Mouse (Mus musculus) CD4-positive, CD25-positive, alpha-beta regulatory T cell, adult 9 weeks (primary cell): ENCODE measurements around the gene Olfr178. TPM values are rescaled to one million over a fixed set of nuclear protein-coding genes. Genes with fewer than 3 reads are reported as not detected.

Source experiments
- polyA plus RNA-seq: library from polyadenylated mRNA; unstranded; fragments of 100-300 nt; shearing (Covaris generic); gene quantifications from one replicate; pipeline ENCODE4 v1.2.1, GENCODE M21; 2017

Olfr178 gene
- polyA plus RNA-seq = not detected

GRCm38 (mm10) chr16:58891963-58892362, at the start of gene Olfr178:
Olfr178 (minus strand) TSS chr16:58892063.

DNA sequence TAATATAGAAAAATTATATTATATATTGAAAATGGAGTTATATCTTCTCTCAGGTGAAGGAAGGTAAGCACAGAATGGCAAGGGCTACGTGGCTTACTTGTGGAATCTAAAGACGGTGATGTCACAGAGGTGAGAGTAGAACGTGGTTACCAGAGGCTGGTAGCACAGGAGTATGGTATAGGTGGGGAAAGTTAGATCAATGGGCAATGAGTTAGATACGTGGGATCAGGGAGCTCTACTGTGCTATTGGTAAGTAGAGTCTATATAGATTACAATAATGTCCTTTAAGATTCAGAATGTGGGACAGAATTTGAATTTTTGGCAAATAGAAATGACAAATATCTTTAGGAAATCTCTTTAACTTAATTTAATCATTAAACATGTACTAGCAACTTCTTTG, 37.4 kb upstream of the Olfr178 start, which contains the start of gene Olfr180:
Gene Olfr180 (minus strand): TSS at position 101 of the 400 bp plus-strand sequence.

GRCm38 (mm10) chr16:58928655-58929054, 36.8 kb upstream of the Olfr178 start, which contains the start of gene Olfr181:
Olfr181 (minus strand) TSS chr16:58928755.

DNA sequence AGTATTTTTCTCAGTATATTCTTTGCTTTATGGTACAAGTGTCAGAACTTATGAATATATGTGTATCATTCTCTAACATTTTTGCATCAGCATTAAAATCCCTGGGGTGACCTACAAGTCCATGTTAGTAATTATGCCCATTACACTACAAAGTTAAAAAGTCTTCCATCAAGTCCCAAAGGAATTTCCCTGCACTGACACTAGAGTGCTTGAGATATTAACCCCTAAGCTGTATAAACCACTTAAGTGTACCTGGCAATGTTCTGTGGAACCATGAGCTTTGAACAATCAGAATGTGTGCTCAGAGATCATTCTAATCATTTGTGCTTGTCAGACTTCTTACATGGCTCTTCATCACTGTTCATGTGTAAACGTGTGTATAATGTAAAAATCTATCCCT, 17.2 kb downstream of the Olfr178 start, which contains the start of gene Olfr177:
Gene Olfr177 (minus strand): TSS at position 101 of the 400 bp plus-strand sequence.

Other genes with a start within 250 kb of the Olfr178 start
- gene Cpox, start 221.8 kb downstream of the Olfr178 start, polyA plus RNA-seq = 21.6 TPM
- gene Gpr15, start 173.0 kb downstream of the Olfr178 start, polyA plus RNA-seq = 16.7 TPM
- 115 TPM for gene Cldnd1, start 164.2 kb downstream of the Olfr178 start, polyA plus RNA-seq
- gene Olfr172, start 128.9 kb downstream of the Olfr178 start, polyA plus RNA-seq = 0.16 TPM
- 1.5 TPM for gene Olfr173, start 91.8 kb downstream of the Olfr178 start, polyA plus RNA-seq
- not detected for gene Olfr175-ps1, start 65.3 kb downstream of the Olfr178 start, polyA plus RNA-seq
- gene Olfr177, start 17.3 kb downstream of the Olfr178 start, polyA plus RNA-seq = not detected
- 0.27 TPM for gene Olfr181, start 36.7 kb upstream of the Olfr178 start, polyA plus RNA-seq
- gene Olfr180, start 37.3 kb upstream of the Olfr178 start, polyA plus RNA-seq = not detected
- not detected for gene Olfr183, start 103.3 kb upstream of the Olfr178 start, polyA plus RNA-seq
- gene Olfr186, start 138.2 kb upstream of the Olfr178 start, polyA plus RNA-seq = 0.12 TPM
- not detected for gene Olfr187, start 147.7 kb upstream of the Olfr178 start, polyA plus RNA-seq
- not detected for gene Olfr190, start 185.9 kb upstream of the Olfr178 start, polyA plus RNA-seq
- gene Olfr191, start 197.8 kb upstream of the Olfr178 start, polyA plus RNA-seq = not detected
- not detected for gene Olfr193, start 219.8 kb upstream of the Olfr178 start, polyA plus RNA-seq
- not detected for gene Olfr194, start 229.0 kb upstream of the Olfr178 start, polyA plus RNA-seq